Mouse (Mus musculus) hindbrain, postnatal 0 days (tissue): ENCODE results near the gene Clp1. TPM values are rescaled to one million over a fixed set of nuclear protein-coding genes. Genes with fewer than 3 reads are reported as not detected.

ENCODE experiments used
- ATAC-seq: fragments of 200-750 bp; cut with Nextera tagmentation; 2 replicates; pipeline ENCODE4 v1.8.0; 2017; ENCODE audit warnings: mild to moderate bottlenecking, moderate TSS enrichment, moderate library complexity
- DNase-seq: peaks from one replicate; pipeline ENCODE4 v3.0.0-alpha.2; 2015; ENCODE audit warnings: low spot score
- H3K27ac ChIP-seq: fragments of 300-500 bp; sonication (generic); 2 replicates; pipeline ENCODE4 v1.5.1; 2014; ENCODE audit warnings: mild to moderate bottlenecking
- H3K27me3 ChIP-seq: fragments of 300-500 bp; sonication (generic); 2 replicates; pipeline ENCODE4 v1.6.1; 2014; ENCODE audit warnings: low read length, mixed read lengths; ENCODE audit not compliant: insufficient read depth
- H3K36me3 ChIP-seq: fragments of 300-500 bp; sonication (generic); 2 replicates; pipeline ENCODE4 v1.6.1; 2014; ENCODE audit warnings: low read length, mixed read lengths; ENCODE audit not compliant: insufficient read depth
- H3K4me1 ChIP-seq: fragments of 300-500 bp; sonication (generic); 2 replicates; pipeline ENCODE4 v1.6.1; 2014; ENCODE audit warnings: antibody characterized with exemption, low read length, mixed read lengths; ENCODE audit not compliant: insufficient read depth
- H3K4me2 ChIP-seq: fragments of 300-500 bp; sonication (generic); 2 replicates; pipeline ENCODE4 v1.6.1; 2014; ENCODE audit warnings: low read depth, mild to moderate bottlenecking, low read length, moderate library complexity, mixed read lengths
- H3K4me3 ChIP-seq: fragments of 300-500 bp; sonication (generic); 2 replicates; pipeline ENCODE4 v1.5.1; 2014; ENCODE audit warnings: low read length
- H3K9ac ChIP-seq: fragments of 300-500 bp; sonication (generic); replicated peaks from 2 replicates; pipeline ENCODE4 v1.6.1; 2014; ENCODE audit warnings: mild to moderate bottlenecking, low read length, moderate library complexity, mixed read lengths
- H3K9me3 ChIP-seq: fragments of 300-500 bp; sonication (generic); 2 replicates; pipeline ENCODE4 v1.6.1; 2016; ENCODE audit warnings: low read length, mixed read lengths
- CTCF ChIP-seq: IDR thresholded peaks from 2 replicates; pipeline ENCODE4 v1.5.1; 2016; ENCODE audit warnings: antibody characterized with exemption, control low read depth, low read depth
- WGBS: fragments of 180-500 bp; shearing (Covaris S2); extraction: QIAGEN DNeasy Blood & Tissue Kit; methylation state at CpG from one replicate; pipeline ENCODE4 v1.1.7; 2014; 5-methylcytosine and 5-hydroxymethylcytosine counted together
- polyA plus RNA-seq: library from polyadenylated mRNA; unstranded; fragments of >200 nt; fragmentation: Nextera tagmentation; extraction: Ambion mirVana; gene quantifications from 2 replicates; pipeline ENCODE4 v1.2.1, GENCODE M21; 2015
- total RNA-seq: library from RNA; depleted of rRNA; stranded (reverse); fragments of >200 nt; gene quantifications from 2 replicates; pipeline ENCODE4 v1.2.3, GENCODE M21; 2014

Gene Clp1
- total and polyA plus RNA-seq, 2 experiments from 2014 or later: 12.0 to 14.3 TPM

- Histone ChIP-seq H3K4me2 (no peak overlapping the region), H3K4me1 (no peaks in the 10 kb centered on the region), H3K4me3 (no peak overlapping the region), H3K36me3 (peaks cover 43% of the 10 kb centered on the region), H3K9ac (no peak overlapping the region), H3K27me3 (no peaks in the 10 kb centered on the region), H3K9me3 (no peaks in the 10 kb centered on the region), H3K27ac (no peak overlapping the region)
- DNase-seq (no peak), ATAC-seq (no peak)
- no peak for TF ChIP-seq CTCF
- WGBS: 91% methylated on average over 5 of the region's 5 CpGs
Measured at GRCm38 (mm10) chr2:84695007-84695695, 32.0 kb downstream of the Clp1 start.

- no peak for DNase-seq
- no peaks in the 10 kb centered on the region for H3K4me1 ChIP-seq
- TF ChIP-seq CTCF: no peak
- no peak overlapping the region for H3K4me3 ChIP-seq
- H3K4me2 ChIP-seq: no peak overlapping the region
- H3K27ac ChIP-seq: no peak overlapping the region
- 85% methylated on average over 12 of the region's 12 CpGs for WGBS
- no peaks in the 10 kb centered on the region for H3K27me3 ChIP-seq
- peaks cover 80% of the 10 kb centered on the region for H3K36me3 ChIP-seq
- H3K9ac ChIP-seq: no peak overlapping the region
- peak; percentile 28; the same call in 1 of the 2 replicates for ATAC-seq
- H3K9me3 ChIP-seq: no peaks in the 10 kb centered on the region
Measured at GRCm38 (mm10) chr2:84690050-84690449, 37.1 kb downstream of the Clp1 start.

DNA sequence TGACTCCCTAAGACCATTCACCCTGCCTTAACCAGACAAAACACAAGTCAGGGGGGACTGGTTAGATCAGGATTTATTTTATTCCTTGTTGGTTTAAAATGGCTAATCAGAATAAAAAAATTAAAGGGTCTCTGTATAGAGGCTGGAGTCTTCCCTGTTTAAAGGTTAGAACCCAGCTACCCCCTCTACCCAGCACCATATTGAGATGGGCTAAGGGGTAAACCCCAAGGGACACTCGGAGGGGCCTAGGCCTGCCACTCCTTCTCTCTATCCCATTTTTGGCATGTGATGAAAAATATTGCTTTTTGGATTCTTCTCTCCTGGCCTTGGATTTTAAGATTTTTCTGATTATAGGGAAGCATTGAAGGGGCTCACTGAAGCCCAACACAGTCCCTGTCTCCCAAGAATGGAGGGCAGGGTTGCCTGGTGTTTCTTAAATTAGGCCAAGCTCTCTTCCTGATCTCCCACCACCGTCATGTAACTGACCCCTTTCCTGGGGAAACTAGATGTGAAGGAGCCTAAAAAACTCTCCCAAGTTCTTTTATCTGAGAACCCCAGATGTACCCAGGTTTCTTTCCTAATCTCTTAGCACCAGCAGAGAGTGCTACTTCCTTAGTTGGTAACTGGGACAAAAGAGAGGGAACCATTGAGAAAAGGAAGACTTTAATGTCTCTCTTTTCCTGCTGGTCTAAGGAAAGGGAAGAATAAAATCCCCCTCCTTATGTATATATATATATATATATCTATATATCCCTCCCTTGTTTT is 38.9 kb downstream of the Clp1 start:
- H3K27me3 ChIP-seq: no peaks in the 10 kb centered on the region
- H3K36me3 ChIP-seq: peaks cover 69% of the 10 kb centered on the region
- H3K4me2 ChIP-seq: no peak overlapping the region
- WGBS: 78% methylated on average over 2 of the region's 2 CpGs
- ATAC-seq: no peak
- H3K9me3 ChIP-seq: no peaks in the 10 kb centered on the region
- H3K9ac ChIP-seq: no peak overlapping the region
- no peak for TF ChIP-seq CTCF
- no peaks in the 10 kb centered on the region for H3K4me1 ChIP-seq
- no peak for DNase-seq
- H3K27ac ChIP-seq: no peak overlapping the region
- no peak overlapping the region for H3K4me3 ChIP-seq

DNA sequence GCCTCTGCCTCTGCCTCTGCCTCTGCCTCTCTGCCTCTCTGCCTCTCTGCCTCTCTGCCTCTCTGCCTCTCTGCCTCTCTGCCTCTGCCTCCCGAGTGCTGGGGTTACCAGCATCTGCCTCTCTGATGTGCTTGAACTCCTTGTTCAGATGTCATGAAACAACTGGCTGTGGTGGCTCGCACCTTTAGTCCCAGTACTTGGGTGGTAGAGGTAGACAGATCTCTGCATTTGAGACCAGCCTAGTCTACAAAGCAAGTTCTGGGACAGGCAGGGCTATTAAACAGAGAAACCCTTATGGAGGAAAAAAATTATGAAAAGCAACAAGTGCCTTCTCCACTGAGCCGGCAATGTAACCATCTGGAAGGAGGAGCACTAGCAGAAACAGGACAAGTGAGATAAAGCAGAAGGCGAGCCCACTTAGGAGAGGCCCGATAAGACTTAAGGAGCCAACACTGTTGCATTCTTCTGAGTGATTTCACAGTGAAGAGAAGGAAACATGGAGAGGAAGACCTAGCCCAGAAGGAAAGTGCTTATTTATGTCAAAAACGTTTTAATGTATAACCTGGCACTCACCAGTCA is 44.5 kb downstream of the Clp1 start:
- H3K9ac ChIP-seq: no peak overlapping the region
- WGBS: 83% methylated on average over 6 of the region's 6 CpGs
- peaks cover 23% of the 10 kb centered on the region; the same call in 1 of the 2 replicates for H3K36me3 ChIP-seq
- ATAC-seq (no peak), DNase-seq (no peak)
- H3K4me2 ChIP-seq: no peak overlapping the region
- no peak for TF ChIP-seq CTCF
- no peak overlapping the region for H3K4me3 ChIP-seq
- no peaks in the 10 kb centered on the region for H3K27me3 ChIP-seq
- no peaks in the 10 kb centered on the region for H3K9me3 ChIP-seq
- H3K4me1 ChIP-seq: peaks cover 4% of the 10 kb centered on the region; the same call in 1 of the 2 replicates
- H3K27ac ChIP-seq: no peak overlapping the region

GRCm38 (mm10) chr2:84679016-84679415 is 48.1 kb downstream of the Clp1 start, which contains the start of gene Tmx2:
Tmx2 (minus strand) TSS chr2:84679140.
- 19% methylated on average over 8 of the region's 8 CpGs for WGBS
- no peak for DNase-seq
- no peak for TF ChIP-seq CTCF
- ATAC-seq: no peak
- Histone ChIP-seq H3K4me1 (peaks cover 4% of the 10 kb centered on the region; the same call in 1 of the 2 replicates), H3K4me3 (peak within 1 kb of the TSS; percentile 100), H3K9ac (peak within 1 kb of the TSS; percentile 83), H3K36me3 (peaks cover 14% of the 10 kb centered on the region; the same call in 1 of the 2 replicates), H3K4me2 (peak within 1 kb of the TSS; percentile 86), H3K27me3 (no peaks in the 10 kb centered on the region), H3K9me3 (no peaks in the 10 kb centered on the region), H3K27ac (peak within 1 kb of the TSS; percentile 86; the same call in 1 of the 2 replicates)

DNA sequence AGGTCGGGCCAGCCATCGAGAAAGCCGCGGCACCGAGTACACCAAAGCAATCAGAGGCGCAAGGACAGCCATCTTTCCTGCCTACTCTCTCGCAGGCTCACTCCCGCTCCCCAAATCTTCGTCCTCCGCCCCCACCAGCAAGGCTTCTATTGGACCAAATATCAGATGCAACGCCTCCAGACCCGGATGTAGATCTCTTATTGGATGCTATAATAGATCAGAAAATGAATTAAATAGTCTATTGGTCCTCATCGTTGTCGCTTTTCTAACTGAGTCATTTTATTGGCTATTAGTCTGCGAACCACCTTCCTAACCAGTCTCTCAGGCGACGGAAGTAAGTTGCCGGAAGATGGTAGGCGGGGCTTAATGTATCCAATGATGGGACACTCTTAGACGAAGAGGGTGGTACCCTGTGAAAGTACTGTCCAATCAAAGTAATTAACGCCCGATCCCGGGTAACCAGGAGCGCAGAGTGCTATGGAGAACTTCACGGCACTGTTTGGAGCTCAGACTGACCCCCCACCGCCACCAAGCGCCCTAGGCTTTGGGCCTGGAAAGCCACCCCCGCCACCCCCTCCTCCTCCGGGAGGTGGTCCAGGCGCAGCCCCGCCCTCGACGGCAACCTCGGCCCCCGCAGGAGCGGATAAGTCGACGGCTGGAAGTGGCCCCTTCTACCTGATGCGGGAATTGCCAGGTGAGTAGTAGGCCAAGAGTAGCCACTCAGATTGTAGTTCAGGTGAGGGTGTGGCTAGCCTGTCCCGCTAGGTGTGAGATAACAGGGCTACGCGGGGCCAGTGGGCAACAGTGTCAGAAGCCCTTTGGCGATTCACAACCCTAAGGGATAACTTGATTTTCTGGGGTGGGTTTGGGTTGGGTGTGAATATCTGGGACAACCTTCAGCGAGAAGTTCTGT is 48.9 kb downstream of the Clp1 start, which contains the start of the genes Gm28635 and Med19:
Gene Gm28635 (minus strand): TSS at position 74 of the 913 bp plus-strand sequence.
Gene Med19 (plus strand): TSS at position 435 of the 913 bp plus-strand sequence.
- under 1% methylated on average over 44 of the region's 44 CpGs for whole genome bisulfite sequencing
- H3K9me3 ChIP-seq: no peaks in the 10 kb centered on the region
- peak within 1 kb of the TSS; percentile 86 for H3K4me2 ChIP-seq
- peak; percentile 99 for DNase-seq
- peak within 1 kb of the TSS; percentile 86 for H3K27ac ChIP-seq
- H3K9ac ChIP-seq: peak within 1 kb of the TSS; percentile 83
- H3K36me3 ChIP-seq: peaks cover 18% of the 10 kb centered on the region; the same call in 1 of the 2 replicates
- no peaks in the 10 kb centered on the region for H3K27me3 ChIP-seq
- TF ChIP-seq CTCF: peak; percentile 27
- peak; percentile 99 for ATAC-seq
- H3K4me1 ChIP-seq: peaks cover 4% of the 10 kb centered on the region; the same call in 1 of the 2 replicates
- H3K4me3 ChIP-seq: peak within 1 kb of the TSS; percentile 100
